Mouse (Mus musculus): ENCODE results near the gene Rdh14.

GRCm38 (mm10) chr12:10439483-10440235 lies 49.1 kb downstream of the Rdh14 start:
- TF ChIP-seq JUND (IDR thresholded peaks at IDR 0.05; ENCODE audit: low read depth, low read length): no peak
- TF ChIP-seq CTCF (IDR thresholded peaks at IDR 0.05 in 2 of 3, conservative IDR thresholded peaks at IDR 0.05 in 1 of 3; ENCODE audit: control insufficient read depth in 1 of 3, insufficient read depth in 1 of 3, low read depth in 2 of 3, low read length in 3 of 3, poor library complexity in 1 of 3, severe bottlenecking in 1 of 3): no peak
- TF ChIP-seq POLR2AphosphoS5 (IDR thresholded peaks at IDR 0.05; ENCODE audit: borderline replicate concordance, low read depth, low read length): no peak
- TF ChIP-seq POLR2A (IDR thresholded peaks at IDR 0.05; ENCODE audit: control insufficient read depth in 1 of 2, insufficient read depth in 1 of 2, low read depth in 1 of 2, low read length in 2 of 2, poor library complexity in 1 of 2): no peak
- TF ChIP-seq ZMIZ1 (IDR thresholded peaks at IDR 0.05; ENCODE audit: low read depth, low read length): no peak
- TF ChIP-seq CHD1 (IDR thresholded peaks at IDR 0.05; ENCODE audit: low read depth, low read length): no peak
- no peak for TF ChIP-seq MYC (IDR thresholded peaks at IDR 0.05; ENCODE audit: low read depth, low read length)

Data from MEL (cell line).